Mouse (Mus musculus) natural killer cell, adult 2 months (primary cell): ENCODE data around the gene Tsacc.

Experiments
- DNase-seq, 2 experiments: peaks; one replicate each; pipeline ENCODE4 v3.0.0; 2022; ENCODE audit warnings: low spot score in 2 of 2

The Tsacc gene

DNA sequence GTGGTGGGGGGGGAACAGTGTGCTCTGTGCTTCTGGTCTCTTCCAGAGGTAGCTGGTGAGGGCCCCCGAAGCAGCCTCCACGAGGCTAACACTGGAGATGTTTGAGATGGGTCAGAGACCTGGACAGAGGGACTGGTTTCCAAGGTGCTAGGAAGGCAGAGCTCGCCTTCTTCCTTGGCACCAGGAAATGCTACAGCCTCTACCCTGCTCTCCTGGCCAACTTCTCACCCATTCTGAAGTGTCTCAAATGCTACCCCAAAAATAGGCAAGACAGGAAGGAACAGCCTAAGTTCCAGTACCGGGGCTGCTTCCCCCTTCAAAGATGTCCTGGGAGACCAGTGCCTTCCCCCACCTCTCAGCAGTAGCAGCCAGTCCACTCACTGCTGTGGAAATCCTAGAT lies 57.4 kb downstream of the Tsacc start:
- no peak for DNase-seq

DNA sequence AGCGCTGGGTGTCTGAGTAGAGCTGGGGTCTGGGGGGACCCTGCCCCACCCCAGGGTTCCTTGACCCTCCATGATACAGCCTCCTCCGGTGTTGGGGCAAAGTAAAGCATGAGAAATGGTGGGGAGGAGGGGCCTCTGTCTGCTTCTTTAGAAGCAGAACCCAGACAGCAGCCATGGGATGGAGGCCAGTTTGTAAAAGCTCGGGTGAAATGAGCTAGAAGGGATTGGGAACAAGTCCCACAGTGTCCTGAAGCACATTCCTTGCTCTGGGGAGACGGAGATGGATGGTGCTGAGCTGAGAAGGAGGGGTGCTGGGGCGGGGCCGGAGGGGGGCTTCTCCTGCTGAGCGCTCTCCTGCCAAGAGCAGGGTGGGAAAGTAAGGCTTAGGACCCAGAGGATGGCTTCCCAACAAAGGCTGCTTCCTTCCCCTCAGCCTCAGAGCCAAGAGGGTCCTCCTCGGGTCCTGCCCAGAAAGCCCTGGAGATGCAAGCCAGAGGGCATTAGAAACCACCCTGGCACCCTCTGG lies 57.9 kb downstream of the Tsacc start:
- no peak for DNase-seq

DNA sequence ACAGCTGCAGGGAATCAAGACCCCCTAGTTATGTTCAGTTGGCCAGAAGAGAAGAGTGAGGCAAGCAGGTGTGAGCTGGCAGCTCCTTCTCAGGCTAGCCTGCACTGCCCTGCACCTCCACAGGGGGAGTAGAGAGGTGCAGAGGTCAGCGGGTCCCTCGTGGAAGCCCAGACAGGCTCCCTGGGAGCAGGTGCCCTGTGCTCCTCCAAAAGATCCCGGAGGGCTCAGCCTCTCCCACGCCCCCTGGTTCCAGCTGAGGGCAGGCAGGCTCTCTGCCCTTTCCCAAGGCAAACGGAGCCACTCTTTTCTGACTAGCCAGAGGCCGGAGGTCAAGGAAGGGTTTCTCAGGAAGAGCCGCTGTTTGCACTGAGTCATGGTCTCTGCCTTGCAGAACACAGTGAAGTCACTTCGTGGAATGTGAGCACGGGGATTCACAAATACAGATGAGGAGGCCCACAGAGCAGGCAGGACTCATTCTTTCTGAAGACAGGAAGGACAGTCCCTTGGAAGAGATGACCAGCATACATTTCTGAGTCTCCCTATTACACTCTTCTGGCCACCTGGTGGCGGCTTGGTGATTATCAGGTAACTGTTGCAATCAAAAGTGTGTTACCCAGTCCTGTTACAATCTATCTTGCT lies 59.1 kb downstream of the Tsacc start:
- peak in 1 of 2 experiments; percentile 51 for DNase-seq

DNA sequence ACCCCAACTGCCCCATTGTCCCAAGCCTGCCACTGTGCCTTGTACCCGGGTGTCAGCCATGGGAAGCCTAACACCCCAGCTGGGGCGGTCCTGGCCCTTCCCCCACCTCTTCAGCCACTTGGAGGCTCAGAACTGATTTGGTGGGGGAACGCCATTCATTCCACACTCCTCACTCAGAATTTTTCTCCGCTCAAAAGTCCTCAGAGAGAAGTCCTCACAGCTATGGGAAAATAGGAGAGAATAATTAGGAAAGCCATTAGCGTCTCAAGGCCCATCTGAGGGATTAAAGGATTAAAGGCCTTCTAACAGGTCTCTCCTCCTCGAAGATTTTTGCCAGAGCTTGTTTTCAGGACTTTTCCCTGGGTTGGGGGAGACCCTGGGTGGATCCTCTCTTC lies 59.6 kb downstream of the Tsacc start:
- no peak for DNase-seq

DNA sequence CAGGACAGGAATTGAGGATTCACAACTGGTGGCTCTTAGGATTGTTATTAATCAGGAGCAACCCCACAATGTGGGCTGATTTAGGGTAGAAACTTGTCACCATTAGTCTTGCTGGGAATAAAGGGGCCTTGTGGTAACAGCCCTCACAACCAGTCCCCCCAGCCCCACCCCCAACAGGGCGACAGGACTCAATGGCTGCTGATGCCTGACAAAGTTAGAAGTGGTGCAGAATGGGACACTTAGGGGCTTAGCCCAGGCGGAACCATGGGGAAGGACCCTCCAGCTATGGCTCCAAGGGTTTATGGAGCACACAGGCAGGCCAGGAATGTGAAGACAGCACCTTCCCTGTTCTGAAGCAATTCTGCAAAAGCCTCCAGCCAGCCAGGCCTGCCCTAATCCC lies 61.2 kb downstream of the Tsacc start:
- no peak for DNase-seq

DNA sequence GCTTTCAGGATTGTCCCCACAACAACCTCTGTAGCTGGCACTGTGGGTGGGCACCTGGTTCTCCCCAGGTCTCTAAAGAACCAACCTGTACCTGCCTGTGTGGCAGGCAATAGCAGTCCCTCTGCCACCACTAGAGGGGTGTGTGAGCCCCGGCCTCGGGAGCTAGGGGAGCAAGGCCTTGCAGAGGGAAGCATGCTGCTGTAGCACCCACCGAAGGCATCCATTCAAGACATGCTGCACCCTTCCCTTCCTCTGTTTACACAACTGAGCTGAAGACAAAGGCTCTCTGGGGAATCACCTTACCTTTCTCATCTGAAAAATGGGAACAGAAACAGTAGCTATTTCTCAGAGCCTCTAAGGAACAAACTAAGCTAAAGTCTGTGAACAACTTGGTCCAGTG lies 61.6 kb downstream of the Tsacc start:
- peak in 1 of 2 experiments; percentile 66 for DNase-seq

DNA sequence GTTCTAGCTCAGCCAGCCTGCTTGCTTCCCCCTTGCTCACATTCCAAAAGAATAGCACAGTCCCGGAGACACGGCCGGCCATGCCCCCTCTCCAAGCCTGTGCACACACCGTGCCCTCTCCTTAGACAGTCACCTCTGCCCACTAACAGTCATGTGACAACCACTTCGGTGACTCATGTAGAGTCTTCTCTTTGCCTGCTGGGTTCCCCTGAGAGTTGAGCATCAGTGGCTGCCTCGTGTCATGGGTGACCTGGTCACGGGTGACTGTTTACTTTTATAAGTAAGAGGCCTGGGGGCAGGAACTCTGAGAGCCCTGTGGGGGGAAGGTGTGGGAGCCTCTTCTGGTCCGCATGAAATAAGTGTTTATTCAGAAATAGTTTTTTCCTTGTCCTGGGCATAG lies 62.8 kb downstream of the Tsacc start:
- peak in 1 of 2 experiments; percentile 64 for DNase-seq

DNA sequence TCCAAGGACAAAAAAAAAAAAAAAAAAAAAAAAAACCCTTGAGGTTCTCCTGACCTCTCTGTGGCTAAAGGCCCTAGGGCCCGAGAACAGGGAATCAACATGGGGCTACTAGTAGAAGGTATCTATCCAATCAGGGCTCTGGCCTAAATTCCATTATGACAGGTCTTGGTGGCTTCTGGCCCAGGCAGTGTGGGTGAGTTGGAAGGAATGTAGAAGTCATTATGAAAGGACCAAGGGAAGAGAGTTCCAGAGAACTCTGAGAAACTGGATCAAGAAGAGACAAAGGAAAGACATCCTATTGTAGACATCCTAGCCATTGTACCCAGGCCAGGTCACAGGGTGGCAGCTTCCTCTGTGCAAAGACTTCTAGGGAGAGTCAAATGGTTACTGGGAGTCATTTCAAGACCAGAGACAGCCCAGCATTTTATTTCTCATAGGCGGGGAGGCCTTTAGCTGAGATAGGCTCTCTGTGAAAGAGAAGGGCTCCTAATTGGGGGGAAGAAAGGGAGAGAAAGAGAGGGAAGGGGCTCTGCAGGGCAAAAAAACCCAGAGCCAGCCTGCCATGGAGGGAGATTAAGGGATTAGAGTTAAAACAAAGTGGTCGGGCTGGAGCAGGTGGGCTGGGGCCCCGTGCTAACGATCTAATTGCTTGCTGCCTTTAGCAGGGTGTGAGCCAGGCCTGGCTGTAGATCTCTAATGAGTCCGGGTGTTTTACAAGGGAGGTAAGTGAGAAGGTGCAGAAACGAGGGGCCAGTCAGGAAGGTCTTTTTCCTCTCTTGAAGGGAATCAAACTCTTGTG lies 63.7 kb downstream of the Tsacc start:
- no peak for DNase-seq
